Mouse (Mus musculus): ENCODE results near the gene Mmab. TPM values are rescaled to one million over a fixed set of nuclear protein-coding genes. Genes with fewer than 3 reads are reported as not detected.

The Mmab gene
- 10 to 100 TPM; 26.8 to 28.8 TPM for total RNA-seq (2021)

DNA sequence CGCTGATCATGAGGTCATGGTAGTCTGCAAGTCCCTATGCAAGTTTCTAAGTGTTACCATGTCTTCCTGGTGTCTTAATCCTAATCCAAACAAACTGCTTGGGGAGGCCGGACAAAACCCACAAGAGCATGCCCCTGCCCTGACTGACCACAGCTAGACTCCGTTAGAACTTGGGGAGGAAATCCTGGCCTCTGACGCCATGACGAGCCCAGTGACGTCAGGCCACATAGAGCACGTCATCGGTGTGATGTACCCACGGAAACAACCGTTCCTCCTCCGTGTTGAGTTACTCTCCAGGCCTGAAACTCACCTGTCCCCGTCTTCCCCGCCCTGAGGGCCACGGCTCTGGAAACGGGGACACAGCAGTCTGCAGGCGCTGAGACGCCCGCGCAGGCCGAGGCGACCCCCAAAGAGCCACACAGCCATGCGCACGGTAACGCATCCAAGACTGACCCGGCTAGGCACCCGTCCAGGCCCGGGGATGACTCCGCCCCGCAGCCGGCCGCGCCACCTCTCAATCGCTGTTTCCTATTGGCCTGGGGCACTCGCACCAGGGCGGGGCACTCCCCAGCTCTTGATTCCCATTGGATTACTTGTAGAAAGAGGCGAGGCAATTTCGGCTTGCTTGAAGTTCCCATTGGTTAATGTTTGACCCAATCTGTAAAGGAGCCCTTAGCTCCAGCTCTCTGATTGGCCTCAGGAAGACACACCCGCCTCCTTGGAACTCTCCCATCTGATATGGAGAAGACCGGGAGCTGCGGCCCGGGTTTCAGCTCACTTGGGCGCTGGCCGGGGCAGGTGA lies at the start of gene Mmab, which contains the start of gene Mvk:
Mmab (minus strand) TSS at position 495 of the 802 bp plus-strand sequence.
Mvk (plus strand) TSS at position 704 of the 802 bp plus-strand sequence.
- DNase-seq = peak; percentile 99
- intact Hi-C loops (cut with DNase I) = no loop called here

DNA sequence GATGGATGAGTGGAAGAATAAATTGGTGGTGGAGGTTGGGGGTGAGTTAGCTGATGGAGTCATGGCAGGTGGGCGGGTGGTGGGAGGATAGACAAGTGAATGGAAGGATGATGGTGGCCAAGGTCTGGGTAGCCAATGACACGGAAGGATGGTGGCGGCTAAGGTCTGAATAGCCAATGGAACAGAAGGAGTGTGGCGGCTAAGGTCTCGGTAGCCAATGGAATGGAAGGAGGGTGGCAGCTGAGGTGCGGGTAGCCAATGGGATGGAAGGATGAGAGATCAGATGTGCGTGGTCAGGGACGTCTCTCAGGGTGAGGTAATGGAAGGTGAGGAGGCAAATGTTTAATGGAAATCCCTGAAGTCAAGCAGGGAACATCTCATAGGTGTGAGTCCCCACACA lies 46.4 kb upstream of the Mmab start:
- no peak for DNase-seq
- intact Hi-C loops (cut with DNase I) = no loop called here

DNA sequence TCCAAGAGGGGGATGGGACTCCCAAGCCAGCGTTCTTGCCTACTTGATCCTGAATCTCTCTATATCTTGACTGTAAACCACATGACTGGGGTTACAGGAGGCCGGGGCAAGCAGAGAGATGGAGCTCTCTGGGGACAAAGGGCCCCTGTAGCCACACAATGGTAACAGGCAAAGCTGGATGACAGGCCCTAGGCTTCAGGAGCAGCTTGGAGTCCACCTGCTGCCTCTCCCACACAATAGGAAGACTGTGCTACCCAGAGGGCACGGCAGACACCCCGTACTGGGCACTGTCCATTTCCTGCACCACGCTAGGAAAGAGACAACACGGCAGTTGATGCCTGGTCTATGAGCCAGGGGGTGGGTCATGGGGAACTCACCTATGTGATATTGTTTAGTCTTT lies 45.7 kb upstream of the Mmab start:
- intact Hi-C loops (cut with DNase I) = no loop called here
- DNase-seq = no peak

DNA sequence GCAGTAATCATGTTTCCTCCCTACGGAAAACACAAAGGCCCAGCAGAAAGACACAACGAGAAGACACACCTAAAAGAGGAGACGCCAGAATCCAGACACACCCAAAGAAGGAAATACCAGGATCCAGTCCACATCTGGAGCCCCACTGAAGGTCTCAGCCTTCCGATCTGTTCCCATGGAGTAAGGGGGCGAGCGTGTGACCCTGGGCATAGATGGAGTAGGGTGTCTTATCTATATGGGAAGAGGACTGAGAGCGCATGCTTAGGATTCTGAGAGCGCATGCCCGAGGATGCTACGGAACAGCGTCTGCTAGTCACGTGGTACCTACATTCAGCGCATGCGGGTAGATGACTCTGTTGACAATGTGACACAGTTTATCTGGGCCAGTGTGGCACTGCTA lies 41.8 kb upstream of the Mmab start:
- no peak for DNase-seq
- intact Hi-C loops (cut with DNase I) = no loop called here

DNA sequence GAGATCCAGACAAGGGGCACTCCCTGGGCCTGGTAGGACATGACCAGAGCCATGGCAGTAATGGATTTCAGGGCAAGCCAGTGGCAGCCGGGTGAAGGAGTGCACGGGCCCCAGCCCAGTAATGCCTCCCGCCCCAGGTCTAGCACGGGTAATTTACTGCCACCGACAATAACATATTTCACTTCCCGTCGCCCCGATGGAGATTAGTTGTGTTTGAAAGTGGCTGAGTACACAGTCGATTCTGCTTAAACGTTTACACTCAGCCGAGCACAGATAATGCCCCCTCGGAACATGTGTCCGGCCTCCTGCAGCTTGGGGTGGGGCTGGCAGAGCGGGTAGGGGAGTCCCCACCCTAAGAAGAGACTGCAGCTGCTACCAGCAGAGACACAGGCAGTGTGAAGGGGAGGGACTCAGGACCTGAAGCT lies 38.7 kb upstream of the Mmab start:
- intact Hi-C loops (cut with DNase I) = no loop called here
- DNase-seq = no peak

DNA sequence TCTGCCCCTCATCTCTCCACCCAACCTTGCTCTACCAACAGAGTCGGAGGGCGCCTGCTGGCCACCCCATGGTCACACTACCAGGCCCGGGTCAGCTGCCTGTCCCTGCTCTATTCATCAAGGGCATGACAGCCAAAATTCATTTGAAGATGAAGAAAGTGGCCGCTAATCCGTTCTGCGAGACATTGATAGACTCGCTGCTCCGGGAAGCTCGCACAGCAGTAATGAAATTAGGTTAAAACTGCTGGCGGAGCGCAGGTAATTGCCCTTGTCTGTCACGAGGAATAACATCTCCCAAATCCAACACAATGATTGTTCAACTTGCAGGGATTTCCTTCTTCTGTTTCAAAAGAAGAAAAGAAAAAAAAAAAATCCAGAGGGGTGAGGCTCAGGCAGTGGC lies 34.4 kb upstream of the Mmab start:
- intact Hi-C loops (cut with DNase I) = no loop called here
- DNase-seq = no peak

DNA sequence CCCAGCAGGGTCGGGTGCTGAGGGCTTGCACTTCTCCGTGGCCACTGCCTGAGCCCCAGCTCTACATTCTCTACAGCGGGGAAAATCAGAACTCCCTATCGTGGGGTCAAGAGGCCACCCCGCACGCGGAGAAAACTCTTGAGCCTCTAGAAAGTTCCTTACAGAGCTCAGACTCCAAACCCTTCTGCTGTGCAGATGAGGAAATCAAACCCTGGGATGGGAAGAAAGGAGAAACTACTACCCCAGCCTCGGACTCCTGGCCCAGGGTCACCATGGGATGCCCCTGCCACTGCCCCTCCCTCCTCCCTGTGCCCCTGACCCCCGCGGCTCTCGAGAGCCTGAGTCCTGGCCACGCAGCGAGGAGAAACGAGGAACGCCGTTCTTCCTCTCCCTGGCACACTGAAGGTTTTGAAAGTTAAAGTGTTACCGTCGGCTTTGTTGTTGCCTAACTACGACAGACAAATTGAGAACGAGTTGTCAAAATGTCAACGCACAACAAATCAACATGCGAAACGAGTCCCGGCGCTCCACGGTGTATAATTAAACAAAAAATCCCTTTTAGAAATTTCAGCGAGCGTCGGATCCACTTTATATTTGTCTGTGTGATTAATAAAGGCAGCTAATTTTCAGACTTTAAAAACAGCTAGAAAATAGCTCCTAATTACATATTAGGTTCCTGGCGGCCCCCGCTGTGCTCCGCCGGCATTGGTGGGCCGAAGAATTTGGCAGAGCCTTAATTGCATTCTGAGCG lies 31.1 kb upstream of the Mmab start:
- intact Hi-C loops (cut with DNase I) = no loop called here
- DNase-seq = no peak

DNA sequence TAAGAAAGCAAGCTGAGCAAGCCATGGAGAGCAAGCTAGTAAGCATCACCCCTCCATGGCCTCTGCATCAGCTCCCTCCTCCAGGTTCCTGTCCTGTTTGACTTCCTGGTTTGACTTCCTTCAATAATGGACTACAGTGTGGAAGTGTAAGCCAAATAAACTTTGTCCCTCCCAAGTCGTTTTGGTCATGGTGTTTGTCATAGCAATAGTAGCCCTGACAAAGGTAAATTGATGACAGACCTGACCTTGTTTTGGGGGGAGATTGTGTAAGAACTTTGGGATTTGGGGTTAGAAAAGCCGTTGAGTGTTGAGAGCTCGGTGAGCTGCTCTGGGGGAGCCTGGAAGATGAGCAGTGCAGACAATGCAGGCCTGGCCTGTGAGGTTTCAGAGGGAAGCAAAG lies 26.5 kb upstream of the Mmab start:
- intact Hi-C loops (cut with DNase I) = no loop called here
- DNase-seq = no peak

DNA sequence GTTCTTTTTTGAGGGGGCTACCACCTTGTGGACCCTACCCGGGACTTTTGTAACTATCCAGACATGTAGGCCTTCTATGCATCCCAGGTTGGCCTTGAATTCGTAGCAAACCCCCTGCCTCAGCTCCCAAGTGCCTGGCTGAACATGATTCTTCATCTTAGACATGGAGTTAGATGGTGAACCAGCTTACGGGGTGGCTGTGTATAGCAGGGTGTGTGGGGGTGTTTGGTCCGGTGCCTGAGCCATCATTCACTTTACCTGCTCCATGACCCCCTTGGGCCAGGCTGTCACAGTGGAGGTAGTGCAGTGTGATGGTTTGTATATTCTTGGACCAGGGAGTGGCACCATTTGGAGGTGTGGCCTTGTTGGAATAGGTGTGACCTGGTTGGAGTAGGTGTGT lies 24.1 kb upstream of the Mmab start:
- intact Hi-C loops (cut with DNase I) = loop anchor here (5.0 kb wide), 1 partner anchor 99 kb away; the partner anchor contains the start of gene Fam222a
- no peak for DNase-seq

DNA sequence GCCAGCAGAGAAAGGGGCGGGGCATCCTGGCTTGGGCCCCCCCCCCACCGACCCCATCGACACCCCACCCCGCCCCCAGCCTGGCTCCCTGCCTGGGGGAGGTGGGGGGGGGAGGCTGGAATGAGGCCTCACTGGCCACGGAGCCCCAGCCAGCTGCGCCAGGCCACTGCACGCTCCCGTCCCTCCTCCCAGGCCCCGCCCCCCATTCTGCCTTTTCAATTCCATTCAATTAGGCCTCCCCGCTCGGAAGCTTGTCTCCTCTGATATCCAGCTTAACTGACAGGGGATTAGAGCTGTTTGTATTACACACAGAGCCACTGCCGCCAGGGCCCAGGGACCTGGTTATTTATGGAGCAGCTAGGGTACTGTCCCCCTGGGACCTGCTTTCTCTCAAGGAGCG lies 23.6 kb upstream of the Mmab start:
- DNase-seq = peak; percentile 89
- intact Hi-C loops (cut with DNase I) = loop anchor here (5.0 kb wide), 1 partner anchor 100 kb away; the partner anchor contains the start of gene Fam222a

DNA sequence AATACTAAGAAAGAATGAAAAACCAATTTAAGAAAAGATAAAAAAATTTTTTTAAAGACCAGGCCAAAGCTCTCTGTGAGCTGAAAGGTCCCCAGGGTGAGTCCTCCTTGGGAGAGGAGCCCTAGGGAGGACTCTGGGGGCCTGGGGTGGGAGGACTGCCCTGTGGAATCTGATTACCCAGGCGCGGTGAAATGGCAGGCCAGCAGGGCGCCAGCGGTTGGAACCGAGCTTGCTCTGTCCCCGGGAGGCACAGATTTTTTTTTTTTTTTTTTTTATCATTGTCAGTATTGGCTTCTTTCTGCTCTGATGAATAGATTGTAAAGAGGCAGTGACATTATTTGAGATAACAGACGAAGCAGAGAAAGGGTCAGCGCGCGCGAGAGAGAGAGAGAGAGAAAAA lies 23.2 kb upstream of the Mmab start:
- DNase-seq = no peak

DNA sequence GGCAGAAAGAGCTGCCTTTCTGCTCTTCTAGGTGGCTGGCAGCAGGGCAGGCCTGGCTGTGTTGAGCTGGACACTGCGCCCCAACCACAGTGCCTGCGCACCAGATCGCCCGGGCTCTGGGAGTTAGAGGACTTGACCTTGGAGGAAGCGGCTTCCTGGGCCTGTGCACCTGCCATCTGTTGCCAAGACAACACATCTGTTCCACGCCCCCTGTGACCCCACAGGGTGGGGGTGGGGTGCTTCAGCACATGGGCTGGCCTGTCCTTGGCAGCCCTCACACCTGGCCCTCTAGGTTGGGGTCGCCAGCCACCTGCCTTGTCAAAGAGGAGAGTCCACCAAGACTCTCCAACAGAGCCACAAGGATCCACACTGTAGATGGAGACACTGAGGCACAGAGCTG lies 21.8 kb upstream of the Mmab start:
- intact Hi-C loops (cut with DNase I) = loop anchor here (5.0 kb wide), 1 partner anchor 102 kb away; the partner anchor contains the start of gene Fam222a
- DNase-seq = no peak

More for the DNA sequence above, 23.2 kb upstream of the Mmab start:
- intact Hi-C loops (cut with DNase I) = loop anchor here (5.0 kb wide), 1 partner anchor 100 kb away; the partner anchor contains the start of gene Fam222a

DNA sequence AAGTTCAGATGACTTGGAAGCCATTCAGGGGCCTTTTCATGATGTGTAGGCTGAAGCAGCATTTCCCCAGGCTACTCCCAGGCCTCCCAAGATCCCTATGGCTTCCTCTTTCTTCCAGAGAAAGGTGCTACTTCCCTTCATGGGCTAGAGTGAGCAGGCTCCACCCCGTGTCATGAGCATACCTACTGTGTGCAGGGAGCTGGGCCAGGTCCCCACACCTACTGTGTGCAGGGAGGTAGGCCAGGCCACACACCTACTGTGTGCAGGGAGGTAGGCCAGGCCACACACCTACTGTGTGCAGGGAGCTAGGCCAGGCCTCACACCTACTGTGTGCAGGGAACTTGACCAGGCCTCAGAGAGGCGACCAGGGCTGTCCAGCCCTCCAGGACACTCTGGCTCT lies 20.7 kb upstream of the Mmab start:
- no peak for DNase-seq
- intact Hi-C loops (cut with DNase I) = no loop called here

DNA sequence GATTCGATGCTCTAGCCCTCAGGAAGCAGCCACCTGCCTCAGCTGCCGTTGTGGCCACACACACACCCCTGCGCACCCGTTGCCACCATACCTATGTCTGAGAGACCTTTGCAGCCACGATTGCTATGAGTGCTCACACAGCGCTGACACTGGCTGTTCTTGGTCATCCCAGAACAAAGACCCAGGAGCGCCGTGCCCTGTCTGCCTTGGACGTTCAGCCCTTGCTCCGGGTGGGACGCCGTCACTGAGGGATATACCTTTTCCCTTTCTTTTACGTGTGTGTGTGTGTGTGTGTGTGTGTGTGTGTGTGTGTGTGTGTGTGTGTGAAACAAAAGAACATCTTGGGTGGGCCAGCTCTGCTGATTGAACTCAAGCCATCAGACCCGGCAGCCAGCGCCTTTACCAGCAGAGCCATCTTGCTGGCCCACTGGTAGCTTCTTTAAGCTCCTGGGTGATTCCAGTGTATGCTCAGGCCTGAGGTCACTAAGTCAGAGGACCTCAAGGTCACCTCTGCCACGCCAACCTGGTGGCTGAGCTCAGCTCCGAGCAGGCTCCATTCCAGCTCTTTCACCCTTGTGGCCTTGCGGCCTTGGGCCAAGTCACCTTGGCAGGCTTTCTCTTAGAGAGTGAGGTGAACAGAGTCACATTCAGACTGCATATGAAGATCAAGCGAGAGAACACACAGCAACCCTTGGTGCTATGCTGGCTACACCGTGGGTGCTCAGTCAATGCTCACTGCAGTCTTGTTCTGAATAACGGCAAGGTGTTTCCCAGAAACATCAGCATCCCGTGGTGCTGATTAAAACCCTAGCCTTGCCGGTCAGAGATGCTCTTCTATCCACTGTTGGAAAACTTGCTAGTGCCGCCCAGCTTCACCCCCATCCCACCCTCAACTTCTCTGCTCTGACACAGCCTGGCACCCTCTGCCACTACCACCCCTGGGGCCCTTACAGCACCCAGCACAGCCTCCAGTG lies 18.5 kb upstream of the Mmab start:
- intact Hi-C loops (cut with DNase I) = no loop called here
- DNase-seq = no peak

DNA sequence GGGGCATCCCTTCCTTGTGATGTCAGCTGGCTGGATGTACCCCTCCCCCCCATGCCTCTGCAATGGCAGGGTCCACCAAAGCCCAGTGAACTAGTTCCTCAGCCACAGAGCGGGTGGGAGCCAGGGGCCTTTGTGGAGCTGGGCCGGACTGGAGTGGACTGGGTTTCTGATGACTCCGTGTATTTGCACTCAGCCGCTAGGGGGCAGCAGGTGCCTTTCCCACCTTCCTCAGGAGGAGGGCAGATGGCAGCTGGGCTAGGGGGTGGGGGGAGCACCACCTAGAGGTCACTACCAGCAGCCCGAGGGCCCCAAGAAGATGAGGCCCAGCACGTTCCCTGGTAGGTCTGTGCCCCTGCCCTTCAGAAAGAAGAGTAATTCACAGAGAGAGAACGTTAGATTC lies 17.4 kb upstream of the Mmab start:
- intact Hi-C loops (cut with DNase I) = no loop called here
- DNase-seq = peak; percentile 89

DNA sequence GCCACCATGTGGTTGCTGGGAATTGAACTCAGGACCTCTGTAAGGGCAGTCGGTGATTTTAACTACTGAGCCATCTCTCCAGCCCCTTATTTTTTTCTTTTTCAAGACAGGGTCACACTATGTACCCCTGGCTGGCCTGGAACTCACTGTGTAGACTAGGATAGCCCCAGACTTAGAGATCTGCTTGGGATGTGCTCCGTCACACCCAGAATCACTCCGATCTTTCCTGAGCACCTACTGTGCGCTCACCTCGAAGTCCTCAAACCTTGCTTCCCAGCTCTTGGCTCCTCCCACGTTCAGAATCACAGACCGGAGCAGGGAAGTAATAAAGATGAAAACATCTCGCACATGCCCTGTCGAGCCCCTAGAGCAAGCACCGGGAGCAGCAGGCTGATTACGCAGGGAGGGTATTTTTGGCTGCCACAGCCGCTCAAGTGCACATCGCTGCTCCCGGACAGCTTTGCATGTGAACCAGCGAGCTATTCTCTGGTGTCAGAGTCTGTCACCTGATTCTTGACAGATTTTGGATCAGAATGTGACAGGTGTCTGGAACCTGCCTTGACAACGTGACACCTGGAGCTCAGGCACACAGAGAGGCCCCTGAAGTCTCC lies 13.2 kb upstream of the Mmab start:
- intact Hi-C loops (cut with DNase I) = no loop called here
- no peak for DNase-seq

DNA sequence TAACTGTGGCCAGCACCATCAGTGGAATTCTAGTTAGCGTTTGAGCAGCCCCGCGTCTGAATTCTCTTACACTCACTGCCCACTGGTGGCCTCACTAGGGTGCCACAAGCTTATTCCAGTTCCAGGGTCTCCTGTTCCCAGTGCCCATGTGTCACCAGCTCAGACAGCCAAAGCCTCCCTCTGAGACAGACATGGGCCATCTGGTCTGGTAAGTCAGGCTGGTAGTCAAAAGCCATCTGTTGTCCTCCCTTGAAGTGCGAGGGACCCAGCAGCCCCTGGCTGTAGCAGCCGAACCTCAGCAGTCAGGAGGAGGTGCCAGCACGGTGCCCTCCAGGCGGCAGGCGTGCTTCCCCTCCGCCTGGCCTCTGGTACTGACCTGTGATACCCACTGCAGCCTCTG lies 12.4 kb upstream of the Mmab start:
- intact Hi-C loops (cut with DNase I) = no loop called here
- DNase-seq = peak; percentile 82

DNA sequence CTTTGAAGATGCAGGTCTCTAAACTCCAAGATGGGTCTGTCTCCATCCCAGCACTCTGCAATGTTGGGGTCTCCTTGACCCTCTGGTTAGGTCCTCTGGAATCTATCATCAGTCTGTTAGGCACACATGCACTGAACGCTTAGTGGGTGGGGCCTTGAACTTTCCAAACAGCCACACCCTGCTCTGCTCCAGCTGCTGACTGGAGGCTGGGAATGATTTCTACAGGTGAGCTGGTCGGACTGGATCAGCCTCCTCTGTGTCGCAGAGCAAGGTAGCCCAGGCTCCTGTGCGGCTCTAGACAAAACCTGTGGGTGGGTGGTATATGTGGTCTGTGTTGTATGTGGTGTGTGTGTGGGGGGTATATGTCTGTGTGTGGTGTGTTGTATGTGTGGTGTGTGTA lies 5.2 kb upstream of the Mmab start:
- no peak for DNase-seq
- intact Hi-C loops (cut with DNase I) = no loop called here

DNA sequence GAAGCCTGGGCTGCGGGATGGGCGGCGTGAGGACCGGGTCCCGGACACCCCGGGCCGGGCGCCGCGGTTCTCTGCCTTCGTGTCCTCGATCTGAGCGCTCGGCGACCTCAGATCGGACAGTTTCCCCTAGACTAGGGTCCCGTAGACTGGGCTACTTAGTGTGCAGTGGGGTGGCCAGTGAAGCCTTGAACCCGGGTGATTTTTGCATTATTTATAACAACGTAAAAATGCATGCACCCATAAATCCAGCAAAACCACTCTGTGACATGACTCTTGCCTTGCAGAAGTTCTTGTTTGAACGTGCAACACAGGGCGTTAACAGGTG lies 470 bp upstream of the Mmab start:
- intact Hi-C loops (cut with DNase I) = no loop called here
- DNase-seq = no peak

DNA sequence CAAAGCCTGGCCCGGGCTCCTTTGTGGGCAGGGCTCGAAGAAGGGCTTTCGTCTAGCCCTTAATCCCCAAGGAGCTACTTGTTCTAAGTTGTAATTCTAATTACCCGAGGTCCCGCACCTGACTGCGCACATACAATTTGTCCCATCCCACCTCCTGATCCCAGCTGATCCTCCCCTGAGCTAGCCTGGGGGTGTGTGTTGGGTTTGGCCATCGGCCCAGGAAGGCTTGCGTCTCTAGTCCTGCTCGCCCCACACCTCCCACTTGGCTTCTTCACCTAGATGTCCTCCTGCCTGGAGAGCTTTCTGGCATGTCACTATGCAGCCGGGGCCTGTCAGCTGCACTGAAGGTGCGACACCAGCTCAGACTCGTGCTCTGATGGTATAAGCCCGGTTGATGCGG lies 8.3 kb downstream of the Mmab start:
- no peak for DNase-seq
- intact Hi-C loops (cut with DNase I) = no loop called here
